Mouse (Mus musculus) cerebellum, adult 2 months (tissue): Measurements from ENCODE around the gene Saxo2. TPM values are rescaled to one million over a fixed set of nuclear protein-coding genes. Genes with fewer than 3 reads are reported as not detected.
A peak's percentile ranks its signal among the peaks of the same experiment; 100 is the strongest.

Experiments used
- DNase-seq, 2 experiments: peaks; one replicate each; pipeline ENCODE4 v3.0.0; 2021
- H3K27ac ChIP-seq: fragments of 200-500 bp; 2 replicates; pipeline ENCODE4 v1.5.1; 2012; ENCODE audit warnings: low read length, control low read depth, inconsistent platforms; ENCODE audit not compliant: insufficient read depth
- H3K27me3 ChIP-seq: fragments of 200-500 bp; 2 replicates; pipeline ENCODE4 v1.6.1; 2012; ENCODE audit warnings: inconsistent platforms, mild to moderate bottlenecking, low read length, moderate library complexity; ENCODE audit not compliant: control insufficient read depth, insufficient read depth
- H3K4me1 ChIP-seq: fragments of 200-500 bp; 2 replicates; pipeline ENCODE4 v1.6.1; 2011; ENCODE audit warnings: low read length; ENCODE audit not compliant: control insufficient read depth, insufficient read depth
- H3K4me3 ChIP-seq: fragments of 200-500 bp; replicated peaks from 2 replicates; pipeline ENCODE3; 2011; ENCODE audit warnings: mild to moderate bottlenecking, low read depth, low read length, control low read depth; ENCODE audit not compliant: insufficient read depth
- CTCF ChIP-seq: fragments of 200-500 bp; IDR thresholded peaks from 2 replicates; pipeline ENCODE4 v1.5.1; 2011; ENCODE audit warnings: low read depth, mild to moderate bottlenecking, control low read depth, low read length, moderate library complexity, borderline replicate concordance; ENCODE audit not compliant: insufficient read depth
- POLR2A ChIP-seq: fragments of 200-500 bp; IDR thresholded peaks from 2 replicates; pipeline ENCODE4 v1.6.1; 2011; ENCODE audit warnings: low read length, control low read depth, borderline replicate concordance; ENCODE audit not compliant: insufficient read depth
- WGBS: fragments of 180-500 bp; shearing (Covaris S2); methylation state at CpG from one replicate; pipeline ENCODE4 v1.1.7; 2018; 5-methylcytosine and 5-hydroxymethylcytosine counted together
- polyA plus RNA-seq: library from polyadenylated mRNA; depleted of rRNA; stranded (reverse); fragments of >200 nt; gene quantifications from 2 replicates; pipeline ENCODE4 v1.2.3, GENCODE M21; 2012; rRNA removed

Saxo2 gene
- polyA plus RNA-seq, 1 experiment = 11.4 TPM

DNA sequence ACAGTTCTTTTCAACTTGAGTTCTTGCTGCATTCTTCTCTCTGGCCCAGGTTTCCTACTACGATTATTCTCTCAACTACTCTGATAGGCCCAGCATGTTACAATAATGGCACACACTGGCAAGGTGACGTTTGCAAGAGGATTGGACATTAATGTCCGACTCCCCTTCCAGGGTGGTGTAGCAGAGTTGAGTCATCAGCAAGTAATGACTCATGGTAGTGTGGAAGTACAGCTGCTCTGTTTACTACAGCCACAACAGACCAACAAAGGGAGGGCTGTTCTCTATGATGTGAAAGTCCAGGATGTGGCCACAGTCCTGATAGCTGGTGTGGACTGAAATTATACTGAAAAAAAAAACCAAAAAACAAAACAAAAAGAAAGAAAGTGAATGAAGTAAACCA lies 16.3 kb upstream of the Saxo2 start:
- Histone ChIP-seq H3K4me3 (no peak overlapping the region), H3K4me1 (peaks cover 3% of the 10 kb centered on the region; the same call in 1 of the 2 replicates), H3K27me3 (no peaks in the 10 kb centered on the region), H3K27ac (no peak overlapping the region)
- WGBS = 81% methylated on average over 3 of the region's 3 CpGs
- TF ChIP-seq POLR2A = no peak
- no peak for DNase-seq

DNA sequence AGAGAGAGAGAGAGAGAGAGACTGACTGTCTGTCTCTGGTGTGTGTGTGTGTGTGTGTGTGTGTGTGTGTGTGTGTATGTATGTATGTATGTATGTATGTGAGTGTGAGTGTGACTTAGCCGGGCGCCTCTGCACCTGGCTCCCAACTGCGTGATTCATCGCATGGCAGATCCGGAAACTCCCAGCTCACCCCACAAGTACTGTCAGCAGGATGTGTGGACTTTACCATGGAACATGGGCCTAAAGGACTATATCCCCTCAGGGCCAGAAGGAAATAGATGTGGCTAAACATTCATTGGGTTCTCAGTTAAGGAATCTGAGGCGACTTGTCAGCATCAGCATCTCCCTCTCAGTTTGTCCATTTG lies 735 bp upstream of the Saxo2 start:
- no peaks in the 10 kb centered on the region for H3K27me3 ChIP-seq
- WGBS = 8% methylated on average over 6 of the region's 6 CpGs
- peak in 1 of 2 experiments; percentile 11 for DNase-seq
- no peak overlapping the region for H3K27ac ChIP-seq
- no peaks in the 10 kb centered on the region; the same call in 1 of the 2 replicates for H3K4me1 ChIP-seq
- TF ChIP-seq CTCF (no peak), POLR2A (no peak)
- peak overlapping the region; percentile 73 for H3K4me3 ChIP-seq

DNA sequence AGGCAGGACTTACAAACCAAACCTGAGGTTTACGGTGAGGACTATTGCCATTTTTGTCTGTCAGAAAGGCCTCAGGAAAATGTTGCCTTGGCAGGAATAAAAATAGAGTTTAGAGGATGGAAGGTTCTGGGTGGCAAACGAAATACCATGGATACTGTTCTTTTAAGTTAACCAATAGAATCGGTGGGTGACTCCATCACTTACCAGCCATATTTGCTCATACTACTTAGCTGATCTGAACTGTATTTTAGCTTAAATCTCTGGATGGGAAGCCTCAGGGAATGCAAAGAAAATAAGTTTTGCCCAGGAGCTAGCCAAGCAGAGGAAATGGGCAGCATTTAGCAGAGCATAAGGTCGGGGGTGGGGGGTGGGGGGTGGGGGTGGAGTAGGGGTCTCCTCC lies 419 bp downstream of the Saxo2 start:
- H3K4me3 ChIP-seq = peak overlapping the region; percentile 73
- H3K4me1 ChIP-seq = no peaks in the 10 kb centered on the region; the same call in 1 of the 2 replicates
- DNase-seq = peak in 1 of 2 experiments; percentile 3
- H3K27ac ChIP-seq = no peak overlapping the region
- no peaks in the 10 kb centered on the region for H3K27me3 ChIP-seq
- 24% methylated on average over 4 of the region's 4 CpGs for WGBS
- no peak for TF ChIP-seq POLR2A

DNA sequence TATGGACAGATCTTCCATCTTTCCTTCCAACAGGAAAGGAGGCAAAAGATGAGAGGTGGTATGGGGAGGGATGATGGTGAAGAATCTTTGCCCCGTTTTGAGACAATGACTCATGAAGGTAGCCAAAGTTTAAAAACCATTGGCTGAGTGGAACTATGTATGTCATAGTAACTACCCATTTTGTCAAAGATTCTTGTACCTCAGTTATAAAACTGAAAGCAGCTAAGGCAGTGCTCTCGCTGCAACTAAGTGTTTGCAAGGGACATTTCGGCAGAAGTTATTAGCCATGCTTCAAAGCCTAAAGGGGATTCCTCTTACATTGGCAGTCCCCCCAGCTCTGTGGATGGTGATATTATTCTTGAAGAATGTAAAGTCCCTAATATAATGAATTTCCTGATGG lies 1.1 kb downstream of the Saxo2 start:
- H3K4me3 ChIP-seq = no peak overlapping the region
- no peak for DNase-seq
- WGBS = 88% methylated on average over 3 of the region's 3 CpGs
- no peaks in the 10 kb centered on the region for H3K27me3 ChIP-seq
- H3K4me1 ChIP-seq = no peaks in the 10 kb centered on the region; the same call in 1 of the 2 replicates
- H3K27ac ChIP-seq = no peak overlapping the region
- TF ChIP-seq CTCF (no peak), POLR2A (no peak)

DNA sequence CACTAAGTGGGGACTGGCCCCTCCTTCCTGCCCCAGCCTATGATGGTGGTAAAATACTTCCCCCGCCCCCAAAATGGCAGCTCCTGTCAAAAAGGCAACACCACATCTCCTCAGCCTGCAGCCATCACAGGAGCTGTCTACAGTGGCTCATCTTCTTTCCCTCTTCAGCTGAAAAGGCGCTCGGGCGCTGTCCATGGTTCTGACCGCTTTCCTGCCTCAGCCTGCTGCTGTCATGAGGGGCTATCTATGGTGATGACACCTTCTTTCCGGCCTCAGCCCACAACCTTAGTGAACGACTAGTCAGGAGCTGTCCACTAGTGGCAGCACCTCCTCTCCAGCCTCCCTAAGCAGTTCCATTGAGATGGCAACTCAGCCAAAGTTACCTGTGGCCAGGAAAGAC lies 23.0 kb downstream of the Saxo2 start:
- Histone ChIP-seq H3K27ac (no peak overlapping the region), H3K4me1 (no peaks in the 10 kb centered on the region), H3K27me3 (no peaks in the 10 kb centered on the region), H3K4me3 (no peak overlapping the region)
- 27% methylated on average over 7 of the region's 7 CpGs for WGBS
- no peak for DNase-seq
- TF ChIP-seq CTCF = no peak
- no peak for TF ChIP-seq POLR2A

DNA sequence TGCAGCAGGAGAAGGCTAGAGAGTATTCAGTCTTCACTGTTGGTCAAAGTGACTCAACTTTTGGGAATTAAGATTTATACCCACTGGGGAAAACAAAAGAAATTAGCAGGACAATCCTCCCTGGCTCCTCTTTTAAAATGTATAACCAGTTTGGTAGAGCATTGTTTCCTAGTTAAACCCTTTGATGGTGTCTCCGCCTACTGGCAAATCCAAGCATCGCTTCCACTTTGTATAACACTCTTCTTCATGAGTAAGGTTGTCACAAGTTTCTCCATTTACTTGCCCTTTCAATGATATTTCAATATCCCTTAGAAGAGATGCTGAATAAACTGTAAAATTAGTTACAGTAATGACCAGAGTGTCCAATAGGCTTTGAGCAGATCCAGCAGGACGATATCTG lies 38.7 kb downstream of the Saxo2 start:
- Histone ChIP-seq H3K4me3 (no peak overlapping the region), H3K27me3 (no peaks in the 10 kb centered on the region), H3K4me1 (no peaks in the 10 kb centered on the region), H3K27ac (no peak overlapping the region)
- DNase-seq = no peak
- WGBS = 73% methylated on average over 3 of the region's 3 CpGs
- TF ChIP-seq CTCF (no peak), POLR2A (no peak)

DNA sequence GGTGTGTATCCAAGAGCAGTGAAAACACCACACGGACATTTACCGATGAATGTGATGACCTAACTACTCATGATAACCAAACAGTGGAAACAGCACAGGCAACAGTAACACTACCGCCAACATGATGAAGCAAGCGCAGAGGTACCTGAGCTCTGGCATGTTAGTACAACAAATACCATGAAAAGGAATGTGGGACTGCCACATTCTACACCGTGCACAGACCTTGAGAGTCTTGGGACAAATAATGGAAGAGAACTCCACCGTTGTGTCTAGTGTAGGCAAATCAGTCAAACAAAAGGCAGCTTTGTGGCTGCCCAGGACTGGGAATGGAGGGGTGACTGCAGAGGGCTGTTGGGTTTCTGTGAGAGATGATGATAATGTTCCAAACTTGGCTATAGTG lies 42.9 kb downstream of the Saxo2 start:
- Histone ChIP-seq H3K4me3 (no peak overlapping the region), H3K4me1 (no peaks in the 10 kb centered on the region), H3K27me3 (no peaks in the 10 kb centered on the region), H3K27ac (no peak overlapping the region)
- WGBS = 89% methylated on average over 6 of the region's 6 CpGs
- no peak for TF ChIP-seq POLR2A
- no peak for TF ChIP-seq CTCF
- no peak for DNase-seq

DNA sequence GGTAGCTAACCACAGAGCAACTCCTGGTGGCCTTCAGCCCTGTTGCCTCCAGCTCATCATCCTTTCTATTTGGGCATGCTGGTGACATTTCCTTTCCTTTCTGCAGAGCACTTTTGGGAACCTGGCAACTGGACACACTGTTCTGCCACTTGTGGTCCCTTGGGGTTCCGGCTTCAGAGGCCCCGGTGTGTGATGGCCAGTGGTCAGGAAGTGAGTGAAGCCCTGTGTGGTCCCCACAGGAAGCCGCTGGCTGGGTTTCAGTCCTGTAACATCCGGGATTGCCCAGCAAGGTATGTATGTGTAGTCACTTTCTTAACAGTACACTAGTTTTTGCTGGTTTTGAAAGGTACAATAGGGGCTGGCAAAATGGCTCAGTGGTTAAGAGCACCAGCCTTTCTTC lies 46.3 kb downstream of the Saxo2 start:
- no peak for DNase-seq
- Histone ChIP-seq H3K27me3 (no peaks in the 10 kb centered on the region), H3K4me3 (no peak overlapping the region), H3K27ac (no peak overlapping the region), H3K4me1 (no peaks in the 10 kb centered on the region)
- WGBS = 66% methylated on average over 4 of the region's 4 CpGs
- TF ChIP-seq CTCF = no peak

DNA sequence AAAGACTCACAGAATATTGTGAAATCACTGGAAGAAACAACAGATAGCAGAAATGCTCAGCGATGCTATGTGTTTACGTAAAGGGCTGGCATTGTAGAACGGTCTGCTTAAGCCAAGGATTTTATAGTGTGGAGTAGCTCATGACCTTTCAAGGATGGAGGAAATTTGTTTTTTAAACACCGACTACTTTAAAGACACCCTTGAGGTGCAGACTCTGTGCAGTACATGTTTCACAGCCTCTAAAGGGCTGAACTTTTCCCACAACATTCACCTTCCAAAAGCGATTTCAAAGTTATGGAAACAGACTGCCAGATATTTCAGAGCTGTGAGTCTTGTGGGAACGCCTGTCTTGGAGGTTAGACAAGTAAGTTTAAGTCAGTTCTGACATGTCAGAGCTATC lies 57.4 kb downstream of the Saxo2 start:
- no peak for DNase-seq
- WGBS = 92% methylated on average over 6 of the region's 6 CpGs
- no peak overlapping the region for H3K4me3 ChIP-seq
- H3K27me3 ChIP-seq = no peaks in the 10 kb centered on the region
- no peak for TF ChIP-seq POLR2A
- TF ChIP-seq CTCF = no peak
- H3K4me1 ChIP-seq = no peaks in the 10 kb centered on the region
- H3K27ac ChIP-seq = no peak overlapping the region

Other genes starting within 250 kb of the Saxo2 start
- gene Efl1, start 86 bp upstream of the Saxo2 start, polyA plus RNA-seq = 8.9 and 9.2 TPM in 2 replicates
- gene Mex3b, start 218.8 kb upstream of the Saxo2 start, polyA plus RNA-seq = 9.0 and 9.8 TPM in 2 replicates